Mouse (Mus musculus) forebrain, embryonic 14.5 days (tissue): ENCODE data around the gene Rfx3. TPM values are rescaled to one million over a fixed set of nuclear protein-coding genes. Genes with fewer than 3 reads are reported as not detected.

Experiments
- ATAC-seq: fragments of 200-750 bp; cut with Nextera tagmentation; 2 replicates; pipeline ENCODE4 v1.8.0; 2017; ENCODE audit warnings: mild to moderate bottlenecking, moderate library complexity
- DNase-seq: peaks from one replicate; pipeline ENCODE4 v3.0.0-alpha.2; 2015; ENCODE audit warnings: low spot score
- H3K27ac ChIP-seq: fragments of 300-500 bp; sonication (generic); 2 replicates; pipeline ENCODE4 v1.5.1; 2014; ENCODE audit warnings: low read depth, mild to moderate bottlenecking, control low read depth, low read length, moderate library complexity
- H3K27me3 ChIP-seq: fragments of 300-500 bp; sonication (generic); replicated peaks from 2 replicates; pipeline ENCODE4 v1.6.1; 2014; ENCODE audit warnings: low read length, control low read depth, mixed read lengths; ENCODE audit not compliant: control insufficient read depth, insufficient read depth
- H3K36me3 ChIP-seq: fragments of 300-500 bp; sonication (generic); 2 replicates; pipeline ENCODE4 v1.6.1; 2014; ENCODE audit warnings: low read length, control low read depth; ENCODE audit not compliant: control insufficient read depth, insufficient read depth
- H3K4me1 ChIP-seq: fragments of 300-500 bp; sonication (generic); 2 replicates; pipeline ENCODE4 v1.6.1; 2014; ENCODE audit warnings: antibody characterized with exemption, low read length, control low read depth; ENCODE audit not compliant: control insufficient read depth, insufficient read depth
- H3K4me2 ChIP-seq: fragments of 300-500 bp; sonication (generic); 2 replicates; pipeline ENCODE4 v1.6.1; 2014; ENCODE audit warnings: mild to moderate bottlenecking, control low read depth, low read length
- H3K4me3 ChIP-seq: fragments of 300-500 bp; sonication (generic); 2 replicates; pipeline ENCODE4 v1.5.1; 2014; ENCODE audit warnings: low read depth, low read length, control low read depth
- H3K9ac ChIP-seq: fragments of 300-500 bp; sonication (generic); 2 replicates; pipeline ENCODE4 v1.6.1; 2014; ENCODE audit warnings: mild to moderate bottlenecking, low read length, control low read depth, moderate library complexity
- H3K9me3 ChIP-seq: fragments of 300-500 bp; sonication (generic); replicated peaks from 2 replicates; pipeline ENCODE4 v1.6.1; 2016; ENCODE audit warnings: low read length, control low read depth, mixed read lengths; ENCODE audit not compliant: control insufficient read depth
- WGBS: fragments of 180-500 bp; shearing (Covaris S2); extraction: QIAGEN DNeasy Blood & Tissue Kit; methylation state at CpG from one replicate; pipeline ENCODE4 v1.1.7; 2014; 5-methylcytosine and 5-hydroxymethylcytosine counted together
- polyA plus RNA-seq: library from polyadenylated mRNA; unstranded; fragments of >200 nt; fragmentation: Nextera tagmentation; extraction: Ambion mirVana; gene quantifications from 2 replicates; pipeline ENCODE4 v1.2.1, GENCODE M21; 2014

Rfx3 gene
- polyA plus RNA-seq, 1 experiment from 2014 or later = 25.1 TPM

DNA sequence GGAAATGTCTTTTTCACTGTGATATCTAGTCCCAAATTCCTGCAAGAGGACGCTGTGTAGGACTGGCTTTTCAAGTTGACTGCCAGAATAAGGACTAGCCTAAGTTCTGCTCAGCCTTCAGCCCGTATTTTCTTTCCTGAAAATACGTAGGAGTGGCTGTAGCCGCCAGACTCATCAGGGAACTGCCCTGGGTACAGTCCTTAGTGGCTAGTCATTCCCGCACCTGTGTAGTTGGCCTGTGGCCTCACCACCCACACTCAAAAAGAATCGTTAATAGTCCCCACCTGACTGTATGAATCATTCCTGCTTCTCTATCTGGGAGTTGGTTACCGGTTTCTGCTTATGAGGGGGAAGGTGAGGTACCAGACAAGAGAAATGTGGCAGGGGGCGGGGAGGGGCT lies 272.1 kb downstream of the Rfx3 start:
- ATAC-seq (no peak), DNase-seq (no peak)
- H3K27me3 ChIP-seq = no peaks in the 10 kb centered on the region
- 75% methylated on average over 8 of the region's 8 CpGs for WGBS
- H3K9me3 ChIP-seq = no peaks in the 10 kb centered on the region
- H3K36me3 ChIP-seq = no peaks in the 10 kb centered on the region
- no peak overlapping the region for H3K4me3 ChIP-seq
- H3K4me2 ChIP-seq = no peak overlapping the region
- no peaks in the 10 kb centered on the region for H3K4me1 ChIP-seq
- no peak overlapping the region for H3K27ac ChIP-seq
- H3K9ac ChIP-seq = no peak overlapping the region

- DNase-seq = no peak
Measured at GRCm38 (mm10) chr19:27736571-27736970, 274.4 kb downstream of the Rfx3 start.

GRCm38 (mm10) chr19:27718931-27719330 lies 292.0 kb downstream of the Rfx3 start:
- H3K27me3 ChIP-seq = no peaks in the 10 kb centered on the region
- H3K27ac ChIP-seq = no peak overlapping the region
- H3K9ac ChIP-seq = no peak overlapping the region
- H3K4me2 ChIP-seq = no peak overlapping the region
- ATAC-seq = no peak
- no peaks in the 10 kb centered on the region for H3K9me3 ChIP-seq
- WGBS = 77% methylated on average over 11 of the region's 11 CpGs
- H3K4me3 ChIP-seq = no peak overlapping the region
- no peaks in the 10 kb centered on the region for H3K36me3 ChIP-seq
- no peaks in the 10 kb centered on the region for H3K4me1 ChIP-seq
- no peak for DNase-seq

More at GRCm38 (mm10) chr19:27736571-27736970, 274.4 kb downstream of the Rfx3 start:
- Histone ChIP-seq H3K4me3 (no peak overlapping the region), H3K9me3 (no peaks in the 10 kb centered on the region), H3K27ac (no peak overlapping the region), H3K27me3 (no peaks in the 10 kb centered on the region), H3K9ac (no peak overlapping the region), H3K36me3 (no peaks in the 10 kb centered on the region), H3K4me1 (no peaks in the 10 kb centered on the region), H3K4me2 (no peak overlapping the region)
- no peak for ATAC-seq
- WGBS = 84% methylated on average over 2 of the region's 2 CpGs

- Histone ChIP-seq H3K4me3 (no peak overlapping the region), H3K4me2 (no peak overlapping the region), H3K36me3 (no peaks in the 10 kb centered on the region), H3K4me1 (no peaks in the 10 kb centered on the region), H3K9ac (no peak overlapping the region), H3K27me3 (no peaks in the 10 kb centered on the region), H3K27ac (no peak overlapping the region), H3K9me3 (no peaks in the 10 kb centered on the region)
- ATAC-seq (no peak), DNase-seq (no peak)
Measured at GRCm38 (mm10) chr19:27716274-27716673, 294.7 kb downstream of the Rfx3 start.
